Mouse (Mus musculus) NIH3T3 (cell line): Measurements from ENCODE around the gene Spata33.
"Not testable (repeated sequence)": the region's sequence is repeated elsewhere in the genome, so short reads cannot be mapped to it uniquely, and the experiment has no call there.

Experiments
- DNase-seq: peaks from one replicate; pipeline ENCODE4 v3.0.0-alpha.2; 2012; ENCODE audit warnings: low read depth

The Spata33 gene

DNA sequence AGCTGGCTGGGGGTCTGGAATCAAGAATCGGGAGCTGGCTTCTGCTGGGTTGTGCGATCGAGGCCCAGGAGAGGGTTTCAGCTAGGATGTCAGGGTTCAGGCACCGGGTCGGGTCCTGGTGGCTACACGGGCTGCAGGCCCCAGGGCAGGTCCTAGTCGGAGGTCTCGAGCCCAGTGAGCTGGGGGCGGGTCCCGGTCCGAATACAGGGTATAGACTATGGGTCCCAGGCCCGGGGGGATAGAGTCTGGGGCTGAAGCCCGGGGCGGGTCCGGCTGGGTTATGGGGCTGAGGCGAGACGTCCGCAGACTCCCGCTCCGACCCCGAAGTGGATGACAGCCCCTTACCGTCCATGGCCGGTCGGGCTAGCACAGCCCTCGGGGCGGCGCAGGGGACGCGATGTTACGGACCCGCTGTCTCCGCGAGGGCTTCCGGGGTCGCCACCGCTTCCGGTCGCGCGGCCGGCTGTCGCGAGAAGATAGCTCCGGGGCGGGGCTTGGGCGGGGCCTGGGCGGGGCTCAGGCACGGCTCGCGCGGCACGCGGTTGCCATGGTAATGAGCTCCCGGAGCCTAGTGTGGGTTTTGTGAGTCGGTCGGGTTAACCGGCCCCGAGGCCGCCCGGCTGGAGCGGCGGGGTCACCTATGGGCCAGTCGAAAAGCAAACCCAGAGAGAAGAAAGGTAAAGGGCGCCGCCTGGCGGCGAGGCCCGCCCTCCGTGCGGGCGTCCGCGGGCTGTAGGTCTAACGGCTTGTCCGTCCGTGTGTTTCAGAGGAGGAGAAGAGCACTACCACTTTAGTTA, at the start of gene Spata33, which contains the start of gene Chmp1a:
TSS of gene Spata33 (plus strand) at position 512 of the 797 bp plus-strand sequence.
TSS of gene Chmp1a (minus strand) at position 443 of the 797 bp plus-strand sequence.
- peak; percentile 98 for DNase-seq

DNA sequence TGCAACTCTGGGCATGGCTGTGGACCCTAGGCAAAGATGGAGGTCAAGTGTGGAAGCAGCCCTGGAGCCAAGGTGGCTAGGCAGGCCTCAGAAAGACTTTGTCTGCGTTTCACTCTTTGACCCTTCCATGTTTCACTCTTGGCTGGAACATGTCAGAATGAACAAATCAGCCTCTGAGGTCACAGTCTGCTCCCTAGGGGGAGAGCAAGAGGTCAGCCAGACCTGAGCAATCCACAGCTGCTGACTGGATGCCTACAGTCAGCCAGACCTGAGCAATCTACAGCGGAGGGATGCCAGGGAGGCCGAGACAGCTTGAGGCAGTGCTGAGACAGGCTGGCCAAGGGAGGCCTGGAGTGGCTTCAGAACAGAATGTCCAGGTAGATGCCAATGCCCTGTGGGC, 31.2 kb upstream of the Spata33 start:
- DNase-seq: peak; percentile 78

DNA sequence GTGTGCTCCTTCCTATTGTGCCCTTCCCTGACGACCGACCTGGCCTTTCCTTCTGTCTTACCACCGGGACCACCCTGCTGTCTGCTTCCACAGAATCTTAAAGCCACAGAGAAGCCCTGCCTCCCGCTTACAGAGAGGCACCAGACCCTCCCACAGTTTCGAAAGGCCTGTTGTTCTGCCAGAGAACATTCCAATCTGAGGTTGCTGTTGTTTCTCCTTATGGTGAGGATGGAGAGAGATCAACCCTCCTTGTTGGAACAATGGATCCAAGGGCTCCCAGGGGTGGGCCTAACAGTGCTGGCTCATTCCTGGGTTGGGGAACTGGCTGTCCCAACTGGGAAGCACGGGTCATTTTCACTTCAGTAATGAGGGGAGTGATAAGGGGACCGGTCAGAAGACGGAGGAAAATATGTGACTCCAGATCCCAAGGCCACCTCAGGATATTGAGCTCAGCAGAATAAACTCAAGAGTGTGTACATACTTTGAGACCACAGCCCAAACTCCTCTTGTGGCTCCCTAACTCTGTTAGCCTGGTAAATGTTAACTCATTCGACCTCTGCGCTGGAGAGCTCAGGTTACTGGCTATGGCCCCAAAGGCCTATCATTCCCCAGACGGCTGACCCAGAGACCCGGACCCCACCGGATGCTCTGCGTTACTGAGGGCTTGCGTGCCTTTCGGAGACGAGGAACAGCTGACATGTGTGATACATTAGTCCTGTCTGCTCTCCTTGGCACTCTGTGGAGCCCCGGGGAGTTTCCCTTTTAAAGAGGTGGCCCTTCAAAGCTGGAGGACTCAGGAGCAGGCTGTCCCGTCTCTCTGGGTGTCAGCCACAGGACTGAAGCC, 26.8 kb upstream of the Spata33 start, which contains the start of gene Dpep1:
TSS of gene Dpep1 (plus strand) at position 677 of the 844 bp plus-strand sequence.
- peak; percentile 84 for DNase-seq

DNA sequence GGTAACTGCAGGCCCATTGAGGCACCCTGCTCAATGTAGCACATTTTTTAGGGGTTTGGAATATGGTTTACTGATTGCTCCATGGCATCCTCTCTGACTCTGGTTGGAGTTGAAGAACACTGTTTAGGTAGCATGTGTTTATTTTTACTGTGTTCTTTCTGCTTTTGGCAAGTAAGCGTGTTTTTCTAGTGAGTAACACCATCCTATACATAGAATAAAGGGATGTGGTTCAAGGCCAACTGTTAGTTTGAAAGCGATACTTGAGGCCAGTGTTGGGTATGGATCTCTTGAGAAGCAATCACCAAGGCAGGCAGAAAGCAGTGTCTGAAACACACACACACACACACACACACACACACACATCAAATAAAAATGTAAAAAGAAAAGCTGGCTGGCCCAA, 24.6 kb upstream of the Spata33 start:
- DNase-seq: peak; percentile 80

DNA sequence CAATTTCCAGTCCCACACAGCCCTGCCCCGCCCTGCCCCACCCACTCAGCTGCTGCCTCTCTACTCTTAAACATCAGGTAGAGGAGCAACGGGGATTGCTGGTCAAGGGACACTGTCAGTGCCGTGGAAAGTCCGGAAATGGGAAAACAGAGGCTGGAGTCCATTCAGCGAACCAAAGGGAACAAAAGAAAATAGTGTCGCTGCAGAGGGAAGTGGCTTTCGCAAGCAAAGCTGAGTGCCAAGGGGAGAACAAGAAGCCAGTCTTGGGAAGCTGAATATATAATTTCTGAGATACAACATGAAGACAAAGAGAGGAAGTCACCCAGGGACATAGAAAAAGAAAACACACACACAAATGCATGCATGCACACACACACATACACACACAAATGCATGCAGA, 23.8 kb upstream of the Spata33 start:
- peak; percentile 29 for DNase-seq

DNA sequence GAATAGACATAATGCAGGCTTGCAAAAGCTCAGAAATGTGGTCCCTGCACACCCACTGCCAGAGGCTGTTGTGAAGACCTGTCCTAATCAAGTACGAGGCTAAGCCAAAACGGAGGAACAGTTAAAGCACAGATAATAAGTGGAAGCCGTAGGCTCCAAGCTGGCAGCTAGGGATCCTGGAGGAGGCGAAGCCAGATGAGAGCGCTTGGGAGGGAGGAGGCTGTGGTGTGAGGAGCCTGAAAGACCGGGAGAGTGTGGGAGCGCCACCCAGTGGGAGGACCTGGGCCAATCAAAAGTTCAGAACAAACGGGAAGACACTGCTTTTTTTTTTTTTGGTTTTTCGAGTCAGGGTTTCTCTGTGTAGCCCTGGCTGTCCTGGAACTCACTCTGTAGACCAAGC, 22.0 kb upstream of the Spata33 start:
- DNase-seq: peak; percentile 94

DNA sequence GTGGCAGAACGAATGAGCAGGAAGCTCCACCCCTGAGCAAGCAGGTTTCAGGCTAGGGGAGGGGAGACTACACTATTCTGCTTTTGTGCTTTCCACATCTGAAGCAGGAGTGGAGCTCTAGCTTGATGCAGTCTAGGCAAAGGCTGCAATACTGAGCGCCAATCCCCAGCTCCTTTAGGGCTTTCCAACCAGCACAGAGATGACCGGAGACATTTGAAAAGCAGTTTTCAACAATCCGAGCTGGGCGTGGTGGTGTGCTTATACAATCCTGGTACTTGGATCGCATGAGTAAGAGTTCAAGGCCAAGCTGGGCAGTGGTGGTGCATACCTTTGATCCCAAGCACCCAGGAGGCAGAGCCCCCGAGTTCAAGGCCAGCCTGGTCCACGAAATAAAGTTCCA, 20.7 kb upstream of the Spata33 start:
- no peak for DNase-seq

DNA sequence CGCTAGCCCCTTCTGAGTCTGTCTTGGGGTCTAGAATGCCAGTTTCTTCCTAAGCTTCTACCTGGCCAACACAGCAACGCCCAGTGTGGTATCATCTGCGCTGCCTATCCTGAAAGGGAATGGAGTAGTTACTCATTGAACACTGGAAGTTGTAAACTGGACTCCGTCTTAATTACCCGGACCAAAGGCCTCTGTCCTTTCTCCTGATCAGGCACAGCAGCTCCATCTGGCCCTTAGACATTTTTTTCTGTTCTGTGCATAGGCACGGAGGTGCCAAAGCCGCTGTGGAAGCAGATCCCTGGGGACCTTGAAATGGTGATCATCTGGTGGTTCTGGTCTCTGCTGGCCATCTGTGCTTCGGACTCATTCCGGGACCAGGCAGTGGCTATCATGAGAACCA, 18.9 kb upstream of the Spata33 start:
- no peak for DNase-seq

DNA sequence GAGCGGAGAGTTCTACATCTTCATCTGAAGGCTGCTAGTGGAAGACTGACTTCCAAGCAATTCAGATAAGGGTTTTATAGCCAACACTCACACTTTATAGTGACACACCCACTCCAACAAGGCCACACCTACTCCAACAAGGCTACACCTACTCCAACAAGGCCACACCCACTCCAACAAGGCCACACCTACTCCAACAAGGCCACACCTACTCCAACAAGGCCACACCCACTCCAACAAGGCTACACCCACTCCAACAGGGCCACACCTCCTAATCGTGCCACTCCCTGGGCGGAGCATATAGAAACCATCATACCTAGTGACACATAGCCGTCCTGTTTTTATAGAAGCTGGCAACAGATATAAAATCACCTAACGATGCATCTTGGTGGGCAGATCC, 15.6 kb upstream of the Spata33 start:
- DNase-seq: not testable (repeated sequence)

DNA sequence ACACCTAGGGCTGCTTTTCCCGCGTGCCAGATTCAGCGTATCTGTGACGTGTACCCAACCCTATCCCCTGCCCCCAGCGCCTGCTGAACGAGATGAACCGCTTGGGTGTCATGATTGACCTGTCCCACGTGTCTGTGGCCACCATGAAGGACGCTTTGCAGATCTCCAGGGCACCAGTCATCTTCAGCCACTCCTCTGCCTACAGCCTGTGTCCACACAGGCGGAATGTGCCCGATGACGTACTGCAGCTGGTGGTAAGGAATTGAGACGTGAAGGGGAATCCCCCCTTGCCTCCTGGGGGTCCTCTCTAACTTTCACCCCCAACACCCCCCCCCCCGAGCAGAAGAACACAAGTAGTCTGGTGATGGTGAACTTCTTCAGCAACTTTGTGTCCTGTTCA, 12.8 kb upstream of the Spata33 start:
- no peak for DNase-seq

DNA sequence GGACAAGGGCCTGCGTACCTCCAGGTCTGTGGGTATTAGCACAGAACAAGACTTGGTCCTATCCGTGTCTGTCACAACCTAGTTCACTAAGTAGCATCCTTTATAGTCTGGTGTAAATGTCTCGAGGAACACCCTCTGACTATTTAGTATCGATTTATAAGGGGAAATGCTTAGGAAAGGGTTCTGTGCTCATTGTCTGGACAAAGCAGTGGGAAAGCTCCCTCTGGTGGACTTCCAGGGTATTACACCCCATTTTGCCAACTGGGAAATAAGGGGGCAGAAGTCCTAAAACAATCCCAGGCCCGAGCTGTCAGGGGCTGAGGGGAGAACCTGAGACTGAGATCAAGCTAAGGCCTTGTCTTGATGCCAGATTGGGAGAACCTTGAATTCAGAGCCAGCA, 10.3 kb upstream of the Spata33 start:
- peak; percentile 90 for DNase-seq

DNA sequence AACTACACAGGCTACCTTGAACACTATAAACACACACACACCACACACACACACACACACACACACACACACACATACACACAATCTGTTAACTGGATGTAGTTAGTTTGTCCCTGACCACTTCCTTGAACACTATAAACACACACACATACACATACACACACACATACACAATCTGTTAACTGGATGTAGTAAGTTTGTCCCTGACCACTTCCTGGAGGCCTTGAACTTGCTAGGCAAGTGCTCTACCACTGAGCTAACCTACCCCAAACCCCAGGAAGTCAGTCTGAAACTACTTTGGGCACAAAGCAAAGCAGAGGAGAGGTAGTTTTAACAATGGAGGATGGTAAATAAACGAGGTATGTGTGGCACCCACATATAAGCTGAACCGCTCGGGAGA, 9.1 kb upstream of the Spata33 start:
- DNase-seq: no peak

DNA sequence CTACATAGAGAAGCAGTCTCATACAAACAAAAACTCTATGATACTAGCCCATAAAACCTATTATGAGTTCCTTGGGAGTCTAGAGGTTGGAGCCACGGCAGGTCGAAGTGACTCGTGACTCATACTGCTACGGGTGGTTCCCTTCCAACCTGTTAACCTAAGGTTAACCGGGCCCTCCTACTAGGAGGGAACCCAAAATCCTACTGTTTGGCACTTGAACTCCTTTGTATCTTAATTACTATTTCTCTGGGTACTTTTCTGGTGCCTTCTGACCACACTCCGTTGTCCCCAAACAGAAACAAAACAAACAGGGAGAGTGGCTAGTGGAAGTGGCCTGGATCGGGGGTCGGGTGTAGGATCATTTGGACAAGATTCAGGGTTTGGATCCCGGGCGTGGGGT, 756 bp upstream of the Spata33 start:
- no peak for DNase-seq

DNA sequence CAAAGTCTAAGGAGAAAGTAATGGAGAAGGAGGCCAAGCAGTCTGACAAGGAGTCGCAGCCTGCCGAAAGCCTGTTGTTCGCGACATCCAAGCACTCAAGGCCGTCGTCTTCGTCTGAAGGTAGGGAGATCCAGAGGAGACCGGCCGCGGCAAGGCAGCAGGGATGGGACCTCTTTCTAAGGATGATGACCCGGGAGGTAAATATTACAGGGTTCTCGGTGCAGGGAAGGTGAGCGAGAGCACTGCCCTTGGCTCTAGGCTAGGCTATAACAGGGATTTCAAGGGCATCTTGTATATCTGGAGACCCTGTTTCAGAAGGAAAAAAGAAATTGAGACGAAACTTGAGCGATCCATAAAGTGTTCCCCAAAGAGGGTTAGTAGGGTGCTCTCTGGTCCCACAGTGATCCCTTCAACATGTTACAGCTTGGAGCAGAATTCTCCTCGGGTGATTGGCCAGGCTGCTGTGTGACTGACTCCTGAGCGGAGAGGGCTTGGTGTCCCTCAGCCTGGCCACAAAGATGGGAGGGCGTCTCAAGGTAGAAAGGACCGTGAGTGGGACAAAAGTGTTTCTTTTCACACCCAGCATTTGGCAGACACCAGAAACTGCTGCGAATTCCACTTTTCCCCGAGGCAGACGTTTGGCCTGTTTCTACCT, 613 bp downstream of the Spata33 start:
- DNase-seq: no peak

DNA sequence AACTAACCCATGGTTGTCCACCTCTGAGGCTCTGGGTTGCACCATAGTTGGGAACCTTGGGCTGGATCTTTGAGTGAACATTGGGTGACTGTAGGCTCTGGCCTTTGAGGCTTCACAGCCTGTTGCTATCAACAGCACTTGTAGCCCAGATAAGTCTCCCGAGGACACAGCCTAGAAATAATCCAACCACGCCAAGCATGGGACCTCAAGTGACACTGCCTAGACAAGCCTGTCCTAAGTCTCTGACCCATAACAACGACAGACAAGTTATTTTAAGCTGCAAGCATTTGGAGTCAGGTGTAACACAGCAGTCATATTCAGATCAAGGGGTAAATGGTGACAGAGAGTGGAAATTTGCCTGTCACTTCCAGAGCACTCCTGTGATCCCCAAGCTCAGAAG, 2.8 kb downstream of the Spata33 start:
- DNase-seq: no peak

DNA sequence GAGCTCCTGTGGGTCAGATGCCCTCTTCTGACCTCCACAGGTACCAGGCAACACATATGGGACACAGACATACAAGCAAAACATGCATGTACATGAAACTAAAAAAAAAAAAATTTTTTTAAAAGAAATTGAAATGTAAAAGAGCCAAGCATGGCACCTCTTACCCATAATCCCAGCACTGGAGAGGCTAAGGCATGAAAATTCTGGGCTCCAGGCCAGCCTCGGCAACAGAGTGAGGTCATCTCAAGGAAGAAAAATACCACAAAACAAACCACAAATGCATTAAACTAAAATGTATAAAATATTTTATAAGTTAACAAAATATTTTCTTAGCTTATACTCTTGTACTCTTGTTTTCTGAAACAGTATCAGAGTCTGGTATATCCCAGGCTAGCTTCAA, 8.3 kb downstream of the Spata33 start:
- peak; percentile 91 for DNase-seq

DNA sequence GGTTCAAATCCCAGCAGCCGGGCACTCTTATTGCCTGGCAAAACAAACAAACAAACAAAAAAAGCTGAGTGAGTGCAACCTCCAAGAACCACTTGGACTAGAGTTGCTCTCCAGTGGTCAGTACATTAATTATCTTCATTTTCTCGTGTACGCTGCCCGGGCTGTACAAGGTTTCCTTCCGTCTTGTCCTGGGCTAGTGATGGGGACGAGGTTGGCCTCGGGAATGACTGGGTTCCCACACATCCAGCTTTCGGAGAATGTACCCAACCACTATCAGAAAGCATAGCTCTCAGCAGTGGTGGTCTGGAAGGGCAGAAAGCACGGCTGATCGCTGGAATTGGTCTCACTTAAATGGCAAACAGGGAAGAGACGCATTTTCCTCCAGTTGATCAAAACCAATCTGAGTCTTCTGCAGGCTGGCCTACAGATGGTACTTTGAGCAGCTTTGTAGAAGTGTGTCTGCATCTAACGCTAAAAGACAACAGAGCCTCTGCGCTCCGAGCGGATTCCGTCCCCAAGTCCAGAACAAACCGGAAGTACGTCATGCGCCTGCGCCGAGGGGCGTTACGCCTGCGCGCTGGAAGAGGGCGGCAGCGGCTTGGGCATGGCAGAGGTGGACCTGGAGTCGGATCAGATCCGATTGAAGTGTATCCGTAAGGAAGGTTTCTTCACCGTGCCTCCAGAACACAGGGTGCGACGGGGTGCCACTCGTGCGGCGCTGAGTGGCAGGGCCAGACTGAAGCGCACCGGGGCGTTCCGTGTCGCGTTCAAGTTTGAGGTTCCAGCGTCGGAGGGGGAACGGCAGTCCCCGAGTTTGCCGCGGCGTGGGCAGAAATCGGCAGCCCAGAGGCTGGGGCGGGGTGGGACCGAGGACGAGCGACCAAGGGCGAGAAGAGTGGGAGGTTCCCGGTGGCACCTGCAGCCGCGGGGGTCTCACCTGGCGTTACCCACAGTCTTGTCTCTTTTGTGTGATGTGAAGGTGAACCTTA, 11.9 kb downstream of the Spata33 start, which contains the start of gene Cdk10:
TSS of gene Cdk10 (plus strand) at position 565 of the 989 bp plus-strand sequence.
- peak; percentile 95 for DNase-seq

DNA sequence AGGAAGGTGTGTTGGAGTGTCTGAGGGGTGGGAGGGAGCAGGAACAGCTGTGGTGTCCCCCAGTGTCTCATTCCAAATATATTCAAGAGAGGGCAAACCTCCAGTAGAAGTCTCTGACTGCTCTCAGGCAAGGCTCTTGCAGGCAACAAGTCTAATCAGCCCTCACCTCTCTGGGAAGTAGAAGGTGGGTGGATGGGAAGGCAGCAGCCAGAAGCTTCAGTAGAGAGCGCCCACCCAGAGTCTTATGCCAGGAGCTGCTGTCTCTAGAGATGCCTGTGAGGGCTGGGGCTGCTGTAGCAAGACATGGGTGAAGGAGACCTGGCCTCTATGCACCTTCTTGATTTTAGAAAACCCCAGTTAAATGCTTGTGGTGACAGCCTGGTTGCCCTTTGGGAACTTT, 15.8 kb downstream of the Spata33 start:
- no peak for DNase-seq

DNA sequence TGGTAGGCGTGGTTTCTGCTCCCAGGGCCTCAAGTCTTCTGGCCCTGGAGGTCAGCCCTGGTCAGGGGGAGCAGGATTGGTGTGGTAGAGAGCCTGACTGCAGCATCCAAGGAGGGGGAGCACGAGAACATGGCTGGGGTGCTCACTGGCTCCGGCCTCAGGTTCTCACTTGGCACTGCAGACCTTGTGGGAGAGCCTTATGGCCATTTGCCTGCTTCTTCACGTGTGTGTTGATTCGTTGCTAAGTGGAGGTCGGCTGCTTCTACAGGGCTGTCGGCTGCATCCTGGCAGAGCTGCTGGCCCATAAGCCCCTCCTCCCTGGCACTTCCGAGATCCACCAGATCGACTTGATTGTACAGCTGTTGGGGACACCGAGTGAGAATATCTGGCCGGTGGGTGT, 17.7 kb downstream of the Spata33 start:
- not testable (repeated sequence) for DNase-seq

DNA sequence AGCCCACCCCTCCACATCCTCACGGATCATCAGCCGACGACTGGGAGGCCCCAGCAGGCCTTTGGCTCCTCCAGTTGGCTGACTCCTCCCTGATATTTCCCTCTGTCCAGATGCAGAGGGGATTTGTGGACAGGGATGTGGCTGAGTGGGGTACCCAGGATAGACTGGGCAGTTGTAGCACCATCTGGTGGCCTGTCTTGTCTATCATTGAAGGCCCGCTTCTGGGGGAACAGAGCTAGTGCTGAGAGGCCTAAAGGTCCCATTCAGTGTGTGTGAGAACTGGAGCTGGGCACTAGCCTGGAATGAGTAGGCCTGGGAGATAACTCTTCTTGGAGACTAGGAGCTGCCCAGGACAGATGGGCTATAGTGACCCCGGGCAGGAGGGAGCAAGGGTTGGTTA, 19.1 kb downstream of the Spata33 start:
- DNase-seq: peak; percentile 38

DNA sequence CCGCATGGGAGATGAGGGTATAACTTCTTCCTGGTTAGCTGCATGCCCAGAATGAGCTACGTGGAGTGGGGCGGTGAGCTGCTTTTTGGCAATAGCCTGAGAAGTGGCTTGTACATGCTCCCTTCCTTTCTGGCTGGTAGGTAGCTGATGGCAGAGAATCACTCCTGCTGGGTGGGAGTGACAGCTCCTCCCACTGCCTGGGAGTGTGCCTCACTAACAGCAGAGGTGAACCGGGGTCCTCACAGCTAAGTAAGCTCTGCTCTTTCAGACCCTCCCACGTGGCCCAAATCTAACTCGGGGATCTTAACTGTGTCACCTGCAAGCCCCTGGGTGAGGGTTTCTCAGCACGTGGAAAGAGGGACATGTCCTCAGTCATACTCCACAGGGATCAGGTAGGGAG, 19.9 kb downstream of the Spata33 start:
- DNase-seq: no peak
